Mouse (Mus musculus): ENCODE results near the gene Ces2h.

DNA sequence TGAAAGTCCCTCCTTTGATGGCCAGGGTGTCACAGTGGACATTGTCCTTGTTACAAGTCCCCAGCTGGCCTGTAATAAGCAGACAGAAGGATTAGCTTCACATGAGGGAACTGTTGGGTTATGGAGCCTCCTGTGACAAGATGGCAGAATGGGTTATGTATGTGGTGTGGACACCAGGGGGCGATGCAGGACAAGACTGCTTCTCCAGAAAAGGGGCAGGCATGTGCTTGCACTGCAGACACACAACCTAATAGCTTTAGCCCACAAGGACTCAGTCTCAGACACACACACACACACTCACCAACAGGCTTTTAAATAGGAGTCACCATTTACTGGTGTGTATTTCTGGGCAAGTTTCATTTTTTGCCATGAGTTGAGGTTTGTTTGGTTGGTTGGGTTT, 66.1 kb downstream of the Ces2h start:
- TF ChIP-seq POLR2A (IDR thresholded peaks at IDR 0.05; ENCODE audit: control insufficient read depth, low read depth, low read length) = no peak
- peak; percentile 53; the same call in 1 of the 2 replicates for TF ChIP-seq CTCF (IDR thresholded peaks at IDR 0.05; ENCODE audit: control insufficient read depth, insufficient read depth, insufficient replicate concordance, low read depth, low read length)

Data from testis, adult 2 months (tissue).